Mouse (Mus musculus): ENCODE measurements at regions not wholly inside any gene's neighbourhood (a gene's known extent, or its start where the extent isn't known, plus 50 kb on each side); places are given as distances from the start of the nearest gene placed in this dataset.
"Not testable (repeated sequence)": the region's sequence is repeated elsewhere in the genome, so short reads cannot be mapped to it uniquely, and the experiment has no call there.

GRCm38 (mm10) chr5:26573446-26573845 is 243.6 kb upstream of the Dpp6 start:
- in situ Hi-C loops (cut with MboI, MseI) = no loop called here

- in situ Hi-C loops (cut with MboI, MseI) = no loop called here
These were observed 230.9 kb upstream of the Dpp6 start for GRCm38 (mm10) chr5:26586108-26586507.

GRCm38 (mm10) chr5:26590886-26591285 is 226.1 kb upstream of the Dpp6 start:
- in situ Hi-C loops (cut with MboI, MseI) = no loop called here

- in situ Hi-C loops (cut with MboI, MseI) = no loop called here
These were observed 224.7 kb upstream of the Dpp6 start for GRCm38 (mm10) chr5:26592341-26592740.

DNA sequence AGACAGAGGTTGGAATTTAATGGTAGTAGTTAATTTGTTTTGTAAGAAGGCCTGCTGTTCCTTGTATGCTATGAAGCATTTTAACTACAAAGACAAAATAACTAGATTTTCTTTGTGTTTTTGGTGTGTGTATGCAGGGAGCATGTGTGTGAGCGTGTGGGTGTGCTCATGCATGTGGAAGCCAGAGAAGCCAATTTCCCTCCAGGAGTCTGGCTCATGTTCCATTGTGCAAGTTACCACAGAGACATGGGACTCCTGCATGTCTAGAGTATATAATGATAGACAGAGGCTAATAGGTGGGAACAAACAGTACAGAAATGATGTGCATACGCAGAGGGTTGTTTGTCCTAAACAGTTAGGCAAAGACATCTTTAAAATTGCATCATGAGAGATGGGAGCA is 219.0 kb upstream of the Dpp6 start:
- in situ Hi-C loops (cut with MboI, MseI) = no loop called here

DNA sequence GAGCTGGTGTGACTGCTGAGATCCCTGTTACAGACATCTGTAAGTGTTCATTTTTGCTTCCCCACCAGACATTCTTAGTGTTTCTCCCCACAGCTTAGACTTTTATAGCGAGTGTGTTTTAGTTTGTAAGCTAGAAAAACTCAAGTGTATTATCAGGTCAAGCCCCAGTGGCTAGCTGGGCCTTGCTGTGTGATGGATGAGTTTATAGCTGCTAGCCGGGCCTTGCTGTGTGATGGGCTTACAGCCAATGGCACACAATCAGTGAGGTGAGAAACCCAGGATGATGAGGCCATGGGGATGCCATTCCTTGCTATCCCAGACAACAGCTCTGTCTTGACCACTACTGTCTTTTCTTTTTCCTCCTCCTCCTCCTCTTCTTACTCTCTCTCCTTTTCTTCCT is 197.7 kb upstream of the Dpp6 start:
- in situ Hi-C loops (cut with MboI, MseI) = no loop called here

DNA sequence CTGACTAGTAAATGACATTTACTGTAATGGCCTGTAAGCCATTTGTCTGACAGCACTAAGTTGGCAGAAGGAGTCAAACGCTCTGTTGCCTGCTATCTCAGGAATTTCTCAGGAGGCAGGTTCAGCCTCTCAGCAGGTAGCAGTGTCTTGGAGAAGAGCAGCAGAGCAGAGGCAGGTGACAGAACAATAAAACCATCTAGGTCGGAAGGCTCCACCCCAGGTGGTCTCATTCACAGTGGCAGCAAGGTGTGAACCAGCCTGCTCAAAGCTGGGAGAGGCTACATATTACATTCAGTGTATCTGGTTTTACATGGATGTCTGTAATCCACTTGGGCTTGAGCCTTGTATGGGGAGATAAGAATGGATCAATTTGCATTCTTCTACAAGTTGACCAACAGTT is 194.9 kb upstream of the Dpp6 start:
- in situ Hi-C loops (cut with MboI, MseI) = no loop called here

DNA sequence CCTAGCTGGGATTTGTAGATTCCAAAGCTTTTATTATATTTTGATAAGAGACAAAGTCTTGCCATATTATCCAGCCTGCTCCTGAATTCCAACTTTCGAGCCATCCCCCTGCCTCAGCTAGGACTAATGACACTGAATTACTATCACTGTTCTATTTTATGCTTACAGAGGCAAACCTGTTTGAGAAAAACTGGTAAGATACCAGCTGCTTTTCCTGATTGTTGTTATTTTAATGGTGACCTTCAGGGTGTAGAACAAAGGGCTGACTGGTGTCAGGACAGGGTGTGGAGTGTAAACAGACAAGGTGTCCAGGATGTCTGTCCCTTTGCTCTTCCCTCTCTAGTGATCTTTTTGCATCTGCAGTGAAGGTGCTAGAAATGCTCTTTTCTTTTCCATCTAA is 145.5 kb upstream of the Dpp6 start:
- in situ Hi-C loops (cut with MboI, MseI) = no loop called here

GRCm38 (mm10) chr5:26689775-26690174 is 127.2 kb upstream of the Dpp6 start:
- in situ Hi-C loops (cut with MboI, MseI) = no loop called here

DNA sequence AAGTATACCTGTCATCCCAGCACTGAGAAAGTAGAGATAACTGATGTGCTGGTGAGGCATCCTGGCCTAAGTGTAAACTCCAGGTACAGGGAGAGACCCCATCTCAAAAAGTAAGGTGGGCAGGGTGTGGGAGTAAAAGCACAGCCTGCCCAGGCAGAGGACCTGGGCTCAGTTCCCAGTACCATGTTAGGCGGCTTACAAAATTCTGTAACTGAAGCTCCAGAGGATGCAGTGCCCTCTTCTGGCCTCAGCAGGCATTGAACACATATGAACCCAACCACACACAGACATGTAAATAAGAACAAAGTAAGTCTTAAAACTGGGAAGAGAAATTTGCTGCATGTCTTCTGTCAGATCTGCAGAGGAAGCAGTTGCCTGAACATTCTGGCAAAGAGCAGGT is 125.9 kb upstream of the Dpp6 start:
- in situ Hi-C loops (cut with MboI, MseI) = no loop called here

GRCm38 (mm10) chr5:26692013-26692412 is 125.0 kb upstream of the Dpp6 start:
- in situ Hi-C loops (cut with MboI, MseI) = no loop called here

DNA sequence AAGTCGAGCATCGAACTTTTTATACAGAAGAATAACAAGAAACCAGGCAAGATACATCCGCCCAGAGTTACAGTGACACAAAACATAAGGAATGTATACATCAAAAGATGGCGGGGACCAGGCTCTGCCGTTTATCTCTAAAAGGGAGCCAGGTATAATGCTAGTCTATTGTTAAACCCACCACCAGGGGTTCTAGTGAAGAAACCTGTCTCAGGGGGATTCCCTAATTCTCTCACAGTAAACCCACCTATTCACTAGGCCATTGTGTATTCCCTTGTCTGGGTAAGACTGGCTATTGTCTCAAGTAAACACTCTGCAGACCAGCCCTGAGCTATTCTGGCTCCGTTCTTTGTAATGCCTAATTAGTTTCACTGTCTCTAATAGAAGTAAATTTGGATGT is 113.4 kb upstream of the Dpp6 start:
- in situ Hi-C loops (cut with MboI, MseI) = not testable (repeated sequence)

- in situ Hi-C loops (cut with MboI, MseI) = no loop called here
These were observed 109.3 kb upstream of the Dpp6 start for GRCm38 (mm10) chr5:26707661-26708060.

- in situ Hi-C loops (cut with MboI, MseI) = no loop called here
These were observed 92.5 kb upstream of the Dpp6 start for GRCm38 (mm10) chr5:26724491-26724890.

- in situ Hi-C loops (cut with MboI, MseI) = no loop called here
These were observed 91.0 kb upstream of the Dpp6 start for GRCm38 (mm10) chr5:26725953-26726352.

- in situ Hi-C loops (cut with MboI, MseI) = not testable (repeated sequence)
These were observed 65.8 kb upstream of the Dpp6 start for GRCm38 (mm10) chr5:26751196-26751595.

DNA sequence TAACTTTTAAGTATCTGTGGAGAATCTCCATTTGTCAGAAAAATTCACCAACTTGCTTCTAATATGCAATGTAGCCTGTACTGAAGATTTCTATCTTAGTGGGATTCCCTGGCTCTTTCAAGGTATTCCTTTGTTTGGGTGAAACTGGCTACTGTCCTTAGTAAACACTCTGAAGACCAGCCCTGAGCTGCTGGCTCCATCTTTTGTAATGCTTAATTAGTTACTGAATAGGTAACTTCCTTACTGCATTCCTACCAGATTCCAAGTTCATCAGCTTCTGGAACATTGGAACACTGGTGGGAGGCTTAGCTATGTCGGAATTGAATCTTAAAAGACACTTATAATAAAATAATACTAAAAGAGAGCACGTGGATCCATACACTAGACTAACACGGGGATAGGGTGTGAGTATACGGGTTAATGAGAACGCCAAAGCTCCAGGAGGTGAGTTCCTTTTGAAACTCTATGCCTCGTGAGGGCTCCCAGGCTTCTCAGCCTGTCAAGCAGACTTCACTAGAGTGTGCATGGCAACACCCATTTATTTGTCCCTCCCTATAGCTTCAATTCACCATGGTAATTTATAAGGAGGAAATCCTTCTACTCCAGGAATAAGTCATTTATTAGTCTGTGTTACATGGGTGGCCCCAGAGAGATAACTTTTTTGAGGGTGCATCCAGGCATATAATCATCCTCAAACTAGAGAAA is 65.2 kb upstream of the Dpp6 start:
- in situ Hi-C loops (cut with MboI, MseI) = not testable (repeated sequence)

DNA sequence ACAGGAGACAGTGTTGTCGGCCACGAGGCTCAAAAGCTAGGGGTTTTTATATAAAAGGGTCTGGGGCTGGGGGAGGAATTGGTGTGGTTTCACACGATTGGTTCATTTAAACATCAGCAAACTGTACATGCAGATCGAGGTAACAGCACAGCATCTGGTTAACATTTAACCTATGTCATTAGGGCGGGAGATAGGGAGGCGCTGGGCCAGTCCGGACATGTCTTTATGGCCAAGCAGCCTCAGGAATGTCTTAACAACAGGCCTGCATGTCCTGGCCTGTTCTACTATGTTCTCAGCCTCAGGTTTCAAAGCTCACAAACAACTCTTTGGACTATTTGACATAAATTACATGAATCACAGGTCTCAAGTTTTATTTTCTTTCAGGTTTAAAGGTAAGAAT is 62.9 kb upstream of the Dpp6 start:
- in situ Hi-C loops (cut with MboI, MseI) = not testable (repeated sequence)

Measured in T-helper 2 cell (primary cell).